In the genomic region with DNA sequence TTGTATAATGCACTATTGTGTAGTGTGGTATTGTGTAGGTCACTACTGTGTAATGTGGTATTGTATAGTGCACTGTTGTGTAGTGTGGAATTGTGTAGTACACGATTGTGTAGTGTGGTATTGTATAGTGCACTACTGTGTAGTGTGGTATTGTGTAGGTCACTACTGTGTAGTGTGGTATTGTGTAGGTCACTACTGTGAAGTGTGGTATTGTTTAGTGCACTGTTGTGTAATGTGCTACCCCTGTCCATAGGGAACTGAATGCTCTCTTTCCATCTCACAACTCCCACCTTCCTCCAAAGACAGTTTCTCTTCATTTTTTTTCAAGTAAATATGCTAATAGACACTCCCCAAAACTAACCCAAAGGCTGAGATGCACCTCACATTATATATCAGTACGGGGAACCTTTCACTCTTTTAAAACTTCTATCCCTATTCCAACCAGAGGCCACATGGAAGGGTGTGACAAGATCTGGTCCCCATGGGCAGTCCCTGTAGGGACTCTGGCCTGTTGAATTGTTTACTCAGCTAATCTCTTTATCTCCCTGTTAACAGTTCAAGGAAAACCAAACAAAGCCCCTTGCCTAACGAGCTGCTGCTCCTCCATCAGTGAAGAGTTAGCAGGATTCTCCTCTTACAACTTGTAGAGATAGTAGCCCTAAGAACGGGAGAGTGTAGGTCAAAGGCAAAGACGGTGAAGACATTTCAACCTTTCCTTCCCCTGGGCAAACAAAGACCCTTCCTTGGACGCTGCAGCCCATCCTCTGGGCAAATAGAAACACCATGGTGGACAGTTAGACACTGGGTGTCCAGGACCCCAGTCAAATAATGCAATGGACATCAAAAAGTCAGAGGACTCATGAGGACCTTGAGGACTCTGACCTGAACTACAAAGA, we compare ENCODE assay signal across 26 mouse cellular contexts. TPM values are rescaled to one million over a fixed set of nuclear protein-coding genes. Genes with fewer than 3 reads are reported as not detected.
DNase-seq lines count a peak whose midpoint lies in the region; ATAC-seq and TF ChIP-seq lines count a peak whose summit lies in the region.
"Had no signal": no experiment of that assay in that cellular context is flagged by ENCODE, and none has a peak within 500 bp of the region (broad histone marks: within the 10 kb centered on the region; RNA-seq: fewer than 3 reads in every experiment).

No protein-coding gene starts in this region.

- H3K4me2 ChIP-seq in intestine, embryonic 15.5 days (replicated peaks) = no peak overlapping the region
- no peak overlapping the region for H3K4me2 ChIP-seq in intestine, postnatal 0 days (replicated peaks; ENCODE audit: low read depth)
- H3K4me2 ChIP-seq in intestine, embryonic 16.5 days (ENCODE audit: low read depth, low read length) = no peak overlapping the region
- H3K4me2 ChIP-seq in liver, embryonic 15.5 days = no peak overlapping the region
- H3K4me2 ChIP-seq: hindbrain, embryonic 15.5 days; neural tube, embryonic 12.5 days had no signal

- no peak overlapping the region for H3K4me3 ChIP-seq in intestine, embryonic 15.5 days (replicated peaks)
- no peak overlapping the region for H3K4me3 ChIP-seq in intestine, postnatal 0 days (ENCODE audit: low read depth, low read length)
- no peak overlapping the region for H3K4me3 ChIP-seq in intestine, embryonic 16.5 days (ENCODE audit: low read length)
- H3K4me3 ChIP-seq in liver, embryonic 15.5 days (replicated peaks) = no peak overlapping the region
- H3K4me3 ChIP-seq: gastrocnemius, adult 2 months; hindbrain, embryonic 10.5 days; hindbrain, embryonic 15.5 days; myocyte; neural tube, embryonic 12.5 days had no signal

- no peaks in the 10 kb centered on the region for H3K27me3 ChIP-seq in intestine, embryonic 15.5 days (replicated peaks)
- H3K27me3 ChIP-seq in intestine, postnatal 0 days (replicated peaks; ENCODE audit: control insufficient read depth, insufficient read depth, low read length) = no peaks in the 10 kb centered on the region
- H3K27me3 ChIP-seq in intestine, embryonic 16.5 days (replicated peaks; ENCODE audit: control insufficient read depth, insufficient read depth, low read length) = no peaks in the 10 kb centered on the region
- H3K27me3 ChIP-seq in liver, embryonic 15.5 days = no peaks in the 10 kb centered on the region
- H3K27me3 ChIP-seq: hindbrain, embryonic 15.5 days; neural tube, embryonic 12.5 days had no signal

- H3K27ac ChIP-seq in intestine, embryonic 15.5 days = no peak overlapping the region
- H3K27ac ChIP-seq in intestine, postnatal 0 days (ENCODE audit: low read depth, low read length) = no peak overlapping the region
- H3K27ac ChIP-seq in intestine, embryonic 16.5 days (ENCODE audit: low read length) = no peak overlapping the region
- H3K27ac ChIP-seq in liver, embryonic 15.5 days (replicated peaks) = peak overlapping the region; percentile 26
- H3K27ac ChIP-seq: gastrocnemius, adult 2 months; hindbrain, embryonic 10.5 days; hindbrain, embryonic 15.5 days; kidney, postnatal 0 days; neural tube, embryonic 12.5 days had no signal

- peak; percentile 79 for DNase-seq in yolk sac, embryonic 10.5 days (ENCODE audit: low spot score)
- no peak for DNase-seq in urinary bladder, adult 2 months (ENCODE audit: low spot score)
- no peak for DNase-seq in cerebellum, adult 11 months
- DNase-seq: adrenal gland, postnatal 10 days; cerebellum, adult 9-10 months; cerebellum, postnatal 36 days; gastrocnemius, adult 2 months; gastrocnemius, postnatal 36 days; heart, postnatal 14 days; kidney, adult 8-10 months; kidney, postnatal 4 days; lung, postnatal 36 days; right cerebral cortex, postnatal 4 days; thymus, postnatal 4 days had no signal

- 0 out of 2 replicates have a peak, but pooled peaks cover 4% of the 10 kb centered on the region for H3K36me3 ChIP-seq in intestine, embryonic 15.5 days
- peaks cover 22% of the 10 kb centered on the region for H3K36me3 ChIP-seq in intestine, postnatal 0 days (ENCODE audit: control insufficient read depth, insufficient read depth)
- H3K36me3 ChIP-seq in intestine, embryonic 16.5 days (ENCODE audit: control insufficient read depth, insufficient read depth, low read length) = peaks cover 8% of the 10 kb centered on the region; the same call in 1 of the 2 replicates
- peaks cover 42% of the 10 kb centered on the region for H3K36me3 ChIP-seq in liver, embryonic 15.5 days (replicated peaks)

- no peaks in the 10 kb centered on the region for H3K9me3 ChIP-seq in intestine, embryonic 15.5 days
- H3K9me3 ChIP-seq in intestine, postnatal 0 days (ENCODE audit: control insufficient read depth) = no peaks in the 10 kb centered on the region
- H3K9me3 ChIP-seq in intestine, embryonic 16.5 days (ENCODE audit: control insufficient read depth, low read length) = no peaks in the 10 kb centered on the region; the same call in 1 of the 2 replicates
- no peaks in the 10 kb centered on the region for H3K9me3 ChIP-seq in liver, embryonic 15.5 days (replicated peaks)
- H3K9me3 ChIP-seq: hindbrain, embryonic 15.5 days; neural tube, embryonic 12.5 days had no signal

- no peak for TF ChIP-seq CTCF in intestine, postnatal 0 days (IDR thresholded peaks at IDR 0.05; ENCODE audit: low read depth)

- no peak overlapping the region for H3K9ac ChIP-seq in intestine, embryonic 15.5 days
- H3K9ac ChIP-seq in intestine, postnatal 0 days (ENCODE audit: low read depth, low read length) = no peak overlapping the region
- no peak overlapping the region for H3K9ac ChIP-seq in intestine, embryonic 16.5 days (ENCODE audit: low read depth, low read length)
- no peak overlapping the region for H3K9ac ChIP-seq in liver, embryonic 15.5 days
- H3K9ac ChIP-seq: hindbrain, embryonic 15.5 days; neural tube, embryonic 12.5 days had no signal

- peak; percentile 75 for ATAC-seq in intestine, embryonic 15.5 days
- ATAC-seq in intestine, postnatal 0 days = no peak
- peak; percentile 74 for ATAC-seq in intestine, embryonic 16.5 days
- ATAC-seq in liver, embryonic 15.5 days (ENCODE audit: insufficient read depth) = peak; percentile 73
- ATAC-seq: forebrain, embryonic 14.5 days; inflammation-experienced regulatory T-cells, adult 6 months; midbrain, embryonic 16.5 days had no signal

- H3K4me1 ChIP-seq in intestine, embryonic 15.5 days (replicated peaks) = no peaks in the 10 kb centered on the region; the same call in 1 of the 2 replicates
- no peaks in the 10 kb centered on the region for H3K4me1 ChIP-seq in intestine, postnatal 0 days (replicated peaks; ENCODE audit: control insufficient read depth, insufficient read depth, low read length)
- 0 out of 2 replicates have a peak, but pooled peaks cover 3% of the 10 kb centered on the region for H3K4me1 ChIP-seq in intestine, embryonic 16.5 days (ENCODE audit: control insufficient read depth, insufficient read depth, low read length)
- H3K4me1 ChIP-seq in liver, embryonic 15.5 days (replicated peaks) = peaks cover 36% of the 10 kb centered on the region
- H3K4me1 ChIP-seq: hindbrain, embryonic 10.5 days; hindbrain, embryonic 15.5 days; neural tube, embryonic 12.5 days had no signal

- WGBS in intestine, embryonic 15.5 days = 49% methylated on average over 6 of the region's 6 CpGs
- 47% methylated on average over 6 of the region's 6 CpGs for WGBS in intestine, postnatal 0 days
- WGBS in intestine, embryonic 16.5 days = 54% methylated on average over 6 of the region's 6 CpGs
- 50% methylated on average over 6 of the region's 6 CpGs for WGBS in liver, embryonic 15.5 days (ENCODE audit: insufficient replicate concordance)

RNA-seq across cellular contexts. Expression of gene Abca1, which starts 28.8 kb away (rescaled TPM):
- polyA plus RNA-seq in intestine, embryonic 15.5 days (2015; fragmentation: Nextera tagmentation; extraction: Ambion mirVana) = 3.3 and 3.4 TPM in 2 replicates
- 1.4 and 1.5 TPM in 2 replicates for polyA plus RNA-seq in intestine, postnatal 0 days (2015; fragmentation: Nextera tagmentation; extraction: Ambion mirVana)
- 2.3 and 2.4 TPM in 2 replicates for polyA plus RNA-seq in intestine, embryonic 16.5 days (2015; fragmentation: Nextera tagmentation; extraction: Ambion mirVana)
- 11.5 and 14.8 TPM in 2 replicates for polyA plus RNA-seq in liver, embryonic 15.5 days (2015; fragmentation: Nextera tagmentation; extraction: Ambion mirVana)
- 26.4 and 36.1 TPM in 2 replicates for polyA plus RNA-seq in urinary bladder, adult 2 months (2012; rRNA removed)
